Mouse (Mus musculus): ENCODE data around the gene Rapgef4. TPM values are rescaled to one million over a fixed set of nuclear protein-coding genes. Genes with fewer than 3 reads are reported as not detected.

Gene Rapgef4
- total and polyA plus RNA-seq, 2 experiments = 66.1 to 223 TPM

- TF ChIP-seq POLR2A (IDR thresholded peaks at IDR 0.05; ENCODE audit: extremely low read depth, insufficient read depth, low read length) (no peak), CTCF (IDR thresholded peaks at IDR 0.05; ENCODE audit: low read depth, low read length) (no peak)
- peak overlapping the region; percentile 72 for H3K27ac ChIP-seq (replicated peaks; ENCODE audit: insufficient read depth, low read depth, low read length)
- no peak for DNase-seq (ENCODE audit: extremely low read depth, low read depth, low spot score)
These were observed 220.5 kb downstream of the Rapgef4 start for GRCm38 (mm10) chr2:72201506-72201905.

GRCm38 (mm10) chr2:72202252-72202651 lies 221.2 kb downstream of the Rapgef4 start:
- Histone ChIP-seq H3K9ac (ENCODE audit: low read depth, low read length) (no peak overlapping the region), H3K79me2 (ENCODE audit: control insufficient read depth, insufficient read depth, low read length) (no peaks in the 10 kb centered on the region), H3K27ac (replicated peaks; ENCODE audit: insufficient read depth, low read depth, low read length) (no peak overlapping the region), H3K4me1 (ENCODE audit: control insufficient read depth, insufficient read depth, low read length) (peaks cover 9% of the 10 kb centered on the region), H3K27me3 (ENCODE audit: control insufficient read depth, insufficient read depth, low read length) (no peaks in the 10 kb centered on the region), H3K4me3 (ENCODE audit: insufficient read depth, low read depth, low read length) (no peak overlapping the region), H3K36me3 (ENCODE audit: control insufficient read depth, insufficient read depth, low read length) (peaks cover 91% of the 10 kb centered on the region)
- no peak for TF ChIP-seq CTCF (IDR thresholded peaks at IDR 0.05; ENCODE audit: low read depth, low read length)
- DNase-seq (ENCODE audit: extremely low read depth, low read depth, low spot score) = no peak
- 74% methylated on average over 6 of the region's 6 CpGs for WGBS

More at GRCm38 (mm10) chr2:72201506-72201905, 220.5 kb downstream of the Rapgef4 start:
- Histone ChIP-seq H3K9ac (ENCODE audit: low read depth, low read length) (0 out of 2 replicates have a peak overlapping the region, but pooled peaks have one; percentile 8), H3K79me2 (ENCODE audit: control insufficient read depth, insufficient read depth, low read length) (no peaks in the 10 kb centered on the region), H3K27me3 (ENCODE audit: control insufficient read depth, insufficient read depth, low read length) (no peaks in the 10 kb centered on the region), H3K36me3 (ENCODE audit: control insufficient read depth, insufficient read depth, low read length) (peaks cover 89% of the 10 kb centered on the region), H3K4me3 (ENCODE audit: insufficient read depth, low read depth, low read length) (no peak overlapping the region), H3K4me1 (ENCODE audit: control insufficient read depth, insufficient read depth, low read length) (peaks cover 11% of the 10 kb centered on the region)
- WGBS = 30% methylated on average over 9 of the region's 9 CpGs

GRCm38 (mm10) chr2:72203609-72204008 lies 222.6 kb downstream of the Rapgef4 start:
- peaks cover 94% of the 10 kb centered on the region for H3K36me3 ChIP-seq (ENCODE audit: control insufficient read depth, insufficient read depth, low read length)
- H3K4me1 ChIP-seq (ENCODE audit: control insufficient read depth, insufficient read depth, low read length) = peaks cover 9% of the 10 kb centered on the region
- no peak overlapping the region for H3K27ac ChIP-seq (replicated peaks; ENCODE audit: insufficient read depth, low read depth, low read length)
- H3K79me2 ChIP-seq (ENCODE audit: control insufficient read depth, insufficient read depth, low read length) = no peaks in the 10 kb centered on the region
- H3K9ac ChIP-seq (ENCODE audit: low read depth, low read length) = no peak overlapping the region
- no peak overlapping the region for H3K4me3 ChIP-seq (ENCODE audit: insufficient read depth, low read depth, low read length)
- DNase-seq (ENCODE audit: extremely low read depth, low read depth, low spot score) = no peak
- WGBS = 51% methylated on average over 5 of the region's 5 CpGs
- H3K27me3 ChIP-seq (ENCODE audit: control insufficient read depth, insufficient read depth, low read length) = no peaks in the 10 kb centered on the region
- TF ChIP-seq POLR2A (IDR thresholded peaks at IDR 0.05; ENCODE audit: extremely low read depth, insufficient read depth, low read length) (no peak), CTCF (IDR thresholded peaks at IDR 0.05; ENCODE audit: low read depth, low read length) (peak; percentile 72)

GRCm38 (mm10) chr2:72205869-72206268 lies 224.8 kb downstream of the Rapgef4 start:
- H3K27ac ChIP-seq (replicated peaks; ENCODE audit: insufficient read depth, low read depth, low read length) = peak overlapping the region; percentile 27; the same call in 1 of the 2 replicates
- no peaks in the 10 kb centered on the region for H3K27me3 ChIP-seq (ENCODE audit: control insufficient read depth, insufficient read depth, low read length)
- WGBS = 92% methylated on average over 5 of the region's 5 CpGs
- no peak overlapping the region; the same call in 1 of the 2 replicates for H3K9ac ChIP-seq (ENCODE audit: low read depth, low read length)
- H3K4me3 ChIP-seq (ENCODE audit: insufficient read depth, low read depth, low read length) = no peak overlapping the region
- TF ChIP-seq CTCF (IDR thresholded peaks at IDR 0.05; ENCODE audit: low read depth, low read length) (no peak), POLR2A (IDR thresholded peaks at IDR 0.05; ENCODE audit: extremely low read depth, insufficient read depth, low read length) (no peak)
- DNase-seq (ENCODE audit: extremely low read depth, low read depth, low spot score) = no peak
- peaks cover 94% of the 10 kb centered on the region for H3K36me3 ChIP-seq (ENCODE audit: control insufficient read depth, insufficient read depth, low read length)
- no peaks in the 10 kb centered on the region for H3K79me2 ChIP-seq (ENCODE audit: control insufficient read depth, insufficient read depth, low read length)
- H3K4me1 ChIP-seq (ENCODE audit: control insufficient read depth, insufficient read depth, low read length) = peaks cover 8% of the 10 kb centered on the region

GRCm38 (mm10) chr2:72206530-72207248 lies 225.6 kb downstream of the Rapgef4 start:
- H3K9ac ChIP-seq (ENCODE audit: low read depth, low read length) = no peak overlapping the region
- 75% methylated on average over 4 of the region's 4 CpGs for WGBS
- peaks cover 8% of the 10 kb centered on the region for H3K4me1 ChIP-seq (ENCODE audit: control insufficient read depth, insufficient read depth, low read length)
- H3K4me3 ChIP-seq (ENCODE audit: insufficient read depth, low read depth, low read length) = no peak overlapping the region
- H3K27me3 ChIP-seq (ENCODE audit: control insufficient read depth, insufficient read depth, low read length) = no peaks in the 10 kb centered on the region
- no peak for DNase-seq (ENCODE audit: extremely low read depth, low read depth, low spot score)
- TF ChIP-seq POLR2A (IDR thresholded peaks at IDR 0.05; ENCODE audit: extremely low read depth, insufficient read depth, low read length) (no peak), CTCF (IDR thresholded peaks at IDR 0.05; ENCODE audit: low read depth, low read length) (no peak)
- peaks cover 94% of the 10 kb centered on the region for H3K36me3 ChIP-seq (ENCODE audit: control insufficient read depth, insufficient read depth, low read length)
- H3K79me2 ChIP-seq (ENCODE audit: control insufficient read depth, insufficient read depth, low read length) = no peaks in the 10 kb centered on the region
- peak overlapping the region; percentile 4; the same call in 1 of the 2 replicates for H3K27ac ChIP-seq (replicated peaks; ENCODE audit: insufficient read depth, low read depth, low read length)

- H3K4me1 ChIP-seq (ENCODE audit: control insufficient read depth, insufficient read depth, low read length) = no peaks in the 10 kb centered on the region
- 86% methylated on average over 3 of the region's 3 CpGs for WGBS
- TF ChIP-seq CTCF (IDR thresholded peaks at IDR 0.05; ENCODE audit: low read depth, low read length) (no peak), POLR2A (IDR thresholded peaks at IDR 0.05; ENCODE audit: extremely low read depth, insufficient read depth, low read length) (no peak)
These were observed 236.3 kb downstream of the Rapgef4 start for GRCm38 (mm10) chr2:72217336-72217735.

More at GRCm38 (mm10) chr2:72217336-72217735, 236.3 kb downstream of the Rapgef4 start:
- H3K9ac ChIP-seq (ENCODE audit: low read depth, low read length) = no peak overlapping the region
- H3K27ac ChIP-seq (replicated peaks; ENCODE audit: insufficient read depth, low read depth, low read length) = no peak overlapping the region
- H3K36me3 ChIP-seq (ENCODE audit: control insufficient read depth, insufficient read depth, low read length) = peaks cover 55% of the 10 kb centered on the region
- no peaks in the 10 kb centered on the region for H3K27me3 ChIP-seq (ENCODE audit: control insufficient read depth, insufficient read depth, low read length)
- DNase-seq (ENCODE audit: extremely low read depth, low read depth, low spot score) = no peak
- no peaks in the 10 kb centered on the region for H3K79me2 ChIP-seq (ENCODE audit: control insufficient read depth, insufficient read depth, low read length)
- H3K4me3 ChIP-seq (ENCODE audit: insufficient read depth, low read depth, low read length) = no peak overlapping the region

Measured in liver, adult 2 months (tissue).